Mouse (Mus musculus) heart, embryonic 11.5 days (tissue): ENCODE results near the gene Slitrk6. TPM values are rescaled to one million over a fixed set of nuclear protein-coding genes. Genes with fewer than 3 reads are reported as not detected.

Source experiments
- ATAC-seq: fragments of 200-750 bp; cut with Nextera tagmentation; replicated peaks from 2 replicates; pipeline ENCODE4 v1.8.0; 2017; ENCODE audit warnings: moderate library complexity; ENCODE audit not compliant: insufficient number of reproducible peaks, low FRiP score, low TSS enrichment
- H3K27ac ChIP-seq: fragments of 300-500 bp; sonication (generic); 2 replicates; pipeline ENCODE4 v1.5.1; 2014; ENCODE audit warnings: mild to moderate bottlenecking, low read depth, low read length
- H3K27me3 ChIP-seq: fragments of 300-500 bp; sonication (generic); 2 replicates; pipeline ENCODE4 v1.6.1; 2014; ENCODE audit warnings: mild to moderate bottlenecking, low read length, mixed read lengths; ENCODE audit not compliant: control insufficient read depth, insufficient read depth
- H3K36me3 ChIP-seq: fragments of 300-500 bp; sonication (generic); 2 replicates; pipeline ENCODE4 v1.6.1; 2014; ENCODE audit warnings: mild to moderate bottlenecking, low read length, moderate library complexity, mixed read lengths; ENCODE audit not compliant: control insufficient read depth, insufficient read depth
- H3K4me1 ChIP-seq: fragments of 300-500 bp; sonication (generic); 2 replicates; pipeline ENCODE4 v1.6.1; 2014; ENCODE audit warnings: low read length; ENCODE audit not compliant: control insufficient read depth, insufficient read depth
- H3K4me2 ChIP-seq: fragments of 300-500 bp; sonication (generic); 2 replicates; pipeline ENCODE4 v1.6.1; 2014; ENCODE audit warnings: mild to moderate bottlenecking, moderate library complexity
- H3K4me3 ChIP-seq: fragments of 300-500 bp; sonication (generic); 2 replicates; pipeline ENCODE4 v1.5.1; 2014; ENCODE audit warnings: low read depth, low read length
- H3K9ac ChIP-seq: fragments of 300-500 bp; sonication (generic); 2 replicates; pipeline ENCODE4 v1.6.1; 2014; ENCODE audit warnings: mild to moderate bottlenecking, low read depth, low read length, moderate library complexity
- H3K9me3 ChIP-seq: fragments of 300-500 bp; sonication (generic); replicated peaks from 2 replicates; pipeline ENCODE4 v1.6.1; 2016; ENCODE audit warnings: low read length; ENCODE audit not compliant: control insufficient read depth
- WGBS: fragments of 180-500 bp; shearing (Covaris S2); extraction: QIAGEN DNeasy Blood & Tissue Kit; methylation state at CpG from one replicate; pipeline ENCODE4 v1.1.7; 2014; ENCODE audit not compliant: insufficient replicate concordance; 5-methylcytosine and 5-hydroxymethylcytosine counted together
- polyA plus RNA-seq: library from polyadenylated mRNA; unstranded; fragments of >200 nt; fragmentation: Nextera tagmentation; extraction: Ambion mirVana; gene quantifications from 2 replicates; pipeline ENCODE4 v1.2.1, GENCODE M21; 2014

The Slitrk6 gene
- 0.90 and 0.96 TPM in 2 replicates for polyA plus RNA-seq

DNA sequence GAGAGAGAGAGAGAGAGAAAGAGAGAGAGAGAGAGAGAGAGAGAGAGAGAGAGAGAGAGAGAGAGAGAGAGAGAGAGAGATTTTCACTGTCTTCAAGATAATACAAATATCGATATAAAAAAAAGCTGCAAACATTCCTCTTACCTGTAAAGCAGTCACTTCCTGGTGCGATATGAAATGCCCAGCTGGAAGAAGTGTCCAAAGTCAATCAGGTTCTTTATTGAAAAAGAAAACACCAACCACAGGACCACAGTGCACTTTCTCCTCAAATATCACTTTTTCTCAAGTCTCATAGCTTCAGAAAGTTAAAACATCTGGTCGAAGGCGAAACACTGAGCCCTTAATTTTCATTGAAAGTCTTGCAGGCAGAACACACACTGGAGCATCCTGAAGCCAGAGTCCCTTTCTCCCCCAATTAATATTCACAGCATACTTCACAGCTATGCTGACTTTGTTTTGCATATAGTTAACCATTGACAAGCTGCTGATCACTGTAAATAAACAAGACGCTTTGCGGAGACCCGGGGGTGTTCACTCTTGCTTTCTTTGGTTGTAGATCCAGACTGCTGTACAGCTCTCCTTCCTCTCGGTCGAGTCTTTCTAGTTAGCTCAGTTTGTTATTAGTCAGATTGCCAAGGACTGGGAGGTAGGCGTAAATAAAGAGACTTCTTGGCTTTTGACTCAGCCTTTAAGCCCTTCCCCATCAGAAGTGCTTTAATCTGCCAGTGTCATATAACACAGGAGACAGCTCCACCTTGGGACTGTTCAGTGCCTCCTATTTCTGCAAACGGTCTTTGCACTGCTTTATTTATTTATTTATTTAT is at the start of gene Slitrk6:
TSS of gene Slitrk6 (minus strand) at position 666 of the 824 bp plus-strand sequence.
- no peak within 1 kb of the TSS for H3K27ac ChIP-seq
- no peak within 1 kb of the TSS for H3K4me3 ChIP-seq
- H3K9ac ChIP-seq = no peak within 1 kb of the TSS
- H3K36me3 ChIP-seq = no peaks in the 10 kb centered on the region
- no peaks in the 10 kb centered on the region for H3K9me3 ChIP-seq
- WGBS = 56% methylated on average over 11 of the region's 11 CpGs
- no peak for ATAC-seq
- H3K27me3 ChIP-seq = no peaks in the 10 kb centered on the region
- no peak within 1 kb of the TSS; the same call in 1 of the 2 replicates for H3K4me2 ChIP-seq
- H3K4me1 ChIP-seq = no peaks in the 10 kb centered on the region

DNA sequence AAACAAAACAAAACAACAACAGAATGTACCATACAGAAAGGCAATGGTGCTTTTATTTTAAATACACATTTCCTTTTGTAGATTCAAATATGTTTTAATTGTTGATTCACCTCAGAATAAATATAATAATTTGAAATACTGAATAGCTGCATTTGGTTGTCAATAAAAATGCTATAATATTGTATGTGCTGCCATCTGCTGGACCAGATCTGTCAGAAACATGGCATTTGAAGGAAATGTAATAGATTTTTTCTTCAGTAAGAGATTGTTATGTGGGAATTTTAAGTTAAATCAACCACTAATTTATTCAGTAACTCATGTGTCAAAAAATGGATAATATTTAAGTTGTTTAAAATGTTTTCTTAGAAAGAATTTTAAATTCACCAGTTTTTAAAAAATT is 22.6 kb upstream of the Slitrk6 start:
- no peak overlapping the region for H3K9ac ChIP-seq
- no peaks in the 10 kb centered on the region for H3K4me1 ChIP-seq
- no peak overlapping the region for H3K27ac ChIP-seq
- no peaks in the 10 kb centered on the region for H3K27me3 ChIP-seq
- ATAC-seq = no peak
- no peak overlapping the region for H3K4me2 ChIP-seq
- no peaks in the 10 kb centered on the region for H3K36me3 ChIP-seq
- no peaks in the 10 kb centered on the region for H3K9me3 ChIP-seq
- no peak overlapping the region for H3K4me3 ChIP-seq

DNA sequence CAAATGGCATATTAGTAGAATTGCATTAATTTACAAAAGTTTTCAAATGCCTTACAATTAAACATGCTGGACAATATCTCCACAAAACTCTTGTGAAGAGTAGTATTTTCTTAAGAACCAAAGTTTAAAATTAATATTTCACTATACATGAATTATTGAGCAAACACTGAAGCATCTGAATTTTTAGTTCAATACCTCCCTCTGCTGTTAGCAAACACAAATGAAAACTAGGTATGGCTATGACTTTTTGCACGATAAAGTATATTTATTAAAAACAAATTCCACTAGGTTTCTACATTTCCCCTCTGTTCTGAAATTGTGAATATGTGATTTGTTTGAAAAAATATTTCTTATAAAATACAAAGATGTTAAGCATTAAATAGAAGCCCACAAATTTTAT is 15.7 kb upstream of the Slitrk6 start:
- WGBS = 86% methylated on average over 1 of the region's 1 CpGs
- no peak overlapping the region for H3K9ac ChIP-seq
- H3K9me3 ChIP-seq = no peaks in the 10 kb centered on the region
- no peak for ATAC-seq
- H3K27ac ChIP-seq = no peak overlapping the region
- H3K36me3 ChIP-seq = no peaks in the 10 kb centered on the region
- H3K4me1 ChIP-seq = no peaks in the 10 kb centered on the region
- H3K27me3 ChIP-seq = no peaks in the 10 kb centered on the region
- no peak overlapping the region for H3K4me2 ChIP-seq
- H3K4me3 ChIP-seq = no peak overlapping the region

DNA sequence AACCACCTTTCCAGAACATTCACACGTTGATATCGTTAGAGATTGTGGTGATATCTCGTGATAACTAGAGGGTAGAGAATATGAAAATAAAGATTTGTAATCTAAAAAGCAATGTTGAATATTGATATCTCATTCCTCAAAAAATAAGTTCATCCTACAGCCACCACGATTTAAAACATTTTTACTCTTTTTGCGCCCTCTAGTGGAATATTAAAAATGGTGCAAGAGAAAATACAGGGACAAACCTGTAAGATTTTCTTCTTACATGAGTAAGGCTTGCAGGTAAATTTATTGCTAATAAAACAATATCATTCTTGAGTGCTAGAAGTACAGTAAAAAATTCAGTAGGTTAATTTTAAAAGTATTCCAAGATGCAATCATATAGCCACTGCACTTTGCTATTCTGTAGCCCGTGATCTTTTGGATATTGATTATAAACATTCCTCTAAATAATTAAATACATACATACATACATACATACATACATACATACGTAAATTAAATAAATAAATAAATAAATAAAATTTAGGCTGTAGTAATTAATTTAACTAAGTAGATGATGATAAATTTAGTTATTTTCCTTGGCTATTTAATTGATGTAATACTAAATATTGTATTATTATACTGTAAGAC is 7.8 kb upstream of the Slitrk6 start:
- H3K36me3 ChIP-seq = no peaks in the 10 kb centered on the region
- 19% methylated on average over 7 of the region's 7 CpGs for WGBS
- H3K4me2 ChIP-seq = no peak overlapping the region
- H3K4me1 ChIP-seq = no peaks in the 10 kb centered on the region
- H3K27me3 ChIP-seq = no peaks in the 10 kb centered on the region
- no peak for ATAC-seq
- H3K9ac ChIP-seq = no peak overlapping the region
- no peaks in the 10 kb centered on the region for H3K9me3 ChIP-seq
- no peak overlapping the region for H3K4me3 ChIP-seq
- H3K27ac ChIP-seq = no peak overlapping the region

DNA sequence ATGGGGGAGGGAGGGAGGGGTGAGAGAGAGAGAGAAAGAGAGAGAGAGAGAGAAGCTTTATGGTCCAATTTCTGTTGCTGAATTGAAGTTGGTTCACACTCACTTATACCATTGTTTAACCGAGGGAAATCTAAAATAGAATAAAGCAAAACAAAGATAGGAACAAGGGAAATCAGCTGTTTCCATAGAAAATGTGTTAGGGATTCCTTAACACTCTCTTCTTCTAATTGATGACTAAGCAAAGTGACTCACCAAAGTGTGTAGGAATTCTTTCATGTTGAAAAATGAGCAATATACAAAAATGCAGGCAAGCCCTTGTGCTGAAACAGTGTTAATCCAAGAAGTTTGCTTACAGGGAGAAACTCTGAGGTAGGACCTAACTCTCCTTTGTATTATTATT is 6.0 kb upstream of the Slitrk6 start:
- no peak overlapping the region for H3K4me3 ChIP-seq
- no peaks in the 10 kb centered on the region for H3K4me1 ChIP-seq
- H3K36me3 ChIP-seq = no peaks in the 10 kb centered on the region
- WGBS = 43% methylated on average over 1 of the region's 1 CpGs
- H3K27ac ChIP-seq = no peak overlapping the region
- no peak overlapping the region for H3K4me2 ChIP-seq
- no peak for ATAC-seq
- H3K9me3 ChIP-seq = no peaks in the 10 kb centered on the region
- H3K27me3 ChIP-seq = no peaks in the 10 kb centered on the region
- no peak overlapping the region for H3K9ac ChIP-seq

DNA sequence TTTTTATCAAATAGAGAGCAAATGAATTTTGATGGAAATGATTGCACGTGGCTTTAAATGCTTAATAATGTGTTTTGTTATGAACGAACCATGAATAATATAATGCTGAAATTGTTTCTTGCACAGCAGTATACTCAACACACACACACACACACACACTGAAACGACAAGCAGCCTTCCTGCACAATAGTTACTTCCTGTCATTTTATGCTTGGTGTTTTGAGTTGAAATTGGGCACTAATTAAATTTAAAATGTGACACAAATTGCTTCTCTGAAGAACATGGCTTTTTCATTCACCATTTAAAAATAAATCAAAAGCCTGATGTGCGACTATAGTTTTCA is 330 bp upstream of the Slitrk6 start:
- Histone ChIP-seq H3K4me2 (no peak overlapping the region), H3K36me3 (no peaks in the 10 kb centered on the region), H3K4me1 (no peaks in the 10 kb centered on the region), H3K4me3 (no peak overlapping the region), H3K27me3 (no peaks in the 10 kb centered on the region), H3K9me3 (no peaks in the 10 kb centered on the region), H3K27ac (no peak overlapping the region), H3K9ac (no peak overlapping the region)
- WGBS = 62% methylated on average over 4 of the region's 4 CpGs
- ATAC-seq = no peak

DNA sequence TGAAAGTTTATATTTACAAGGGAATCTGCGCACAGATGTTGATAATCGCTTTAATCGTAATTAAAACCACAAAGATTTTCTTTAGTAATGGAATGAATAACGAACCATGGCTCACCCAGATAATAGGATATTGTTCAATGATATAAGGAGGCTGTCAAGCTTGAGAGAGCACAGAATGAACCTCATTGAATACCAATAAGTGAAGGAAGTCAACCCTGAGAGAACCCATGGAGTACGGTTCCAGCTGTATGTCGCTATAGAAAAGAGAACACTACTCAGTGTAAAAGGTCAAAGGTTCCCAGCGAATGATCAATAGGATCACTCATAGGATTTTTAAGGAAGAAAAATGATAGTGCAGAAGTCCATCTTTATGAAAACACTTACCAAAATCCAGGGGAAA is 15.1 kb downstream of the Slitrk6 start:
- Histone ChIP-seq H3K4me2 (no peak overlapping the region), H3K9ac (no peak overlapping the region), H3K36me3 (no peaks in the 10 kb centered on the region), H3K27me3 (no peaks in the 10 kb centered on the region), H3K9me3 (no peaks in the 10 kb centered on the region), H3K27ac (no peak overlapping the region), H3K4me3 (no peak overlapping the region), H3K4me1 (no peaks in the 10 kb centered on the region)
- no peak for ATAC-seq
- WGBS = 80% methylated on average over 7 of the region's 7 CpGs

DNA sequence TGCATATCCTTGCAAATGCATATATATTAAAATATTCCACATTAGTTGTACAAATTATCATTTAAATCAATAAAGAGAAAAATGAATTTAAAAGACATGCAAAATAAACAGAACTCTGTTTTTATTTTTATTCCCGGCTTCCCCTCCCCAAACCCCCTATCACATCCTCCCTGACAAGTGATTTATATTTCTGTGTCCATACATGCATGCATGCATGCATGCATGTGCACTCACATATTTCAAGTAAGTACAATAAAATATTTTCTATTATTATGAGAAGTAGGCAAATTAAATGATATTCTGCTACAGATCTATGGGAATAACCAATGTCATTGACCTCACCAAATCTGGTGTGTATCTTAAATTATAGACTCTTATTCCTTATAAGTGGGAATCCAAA is 15.6 kb downstream of the Slitrk6 start:
- no peaks in the 10 kb centered on the region for H3K9me3 ChIP-seq
- ATAC-seq = no peak
- H3K36me3 ChIP-seq = no peaks in the 10 kb centered on the region
- H3K27me3 ChIP-seq = no peaks in the 10 kb centered on the region
- H3K4me1 ChIP-seq = no peaks in the 10 kb centered on the region
- no peak overlapping the region for H3K27ac ChIP-seq
- WGBS = 86% methylated on average over 1 of the region's 1 CpGs
- H3K4me2 ChIP-seq = no peak overlapping the region
- no peak overlapping the region for H3K4me3 ChIP-seq
- no peak overlapping the region for H3K9ac ChIP-seq
